In genomic region chr1:193450201-193450600, GRCm38 (mm10) we compare ENCODE assay signal across 10 mouse cellular contexts.
A peak's percentile ranks its signal among the peaks of the same experiment; 100 is the strongest.
DNase-seq lines count a peak whose midpoint lies in the region; ATAC-seq and TF ChIP-seq lines count a peak whose summit lies in the region.
"Had no signal": no experiment of that assay in that cellular context is flagged by ENCODE, and none has a peak within 500 bp of the region (broad histone marks: within the 10 kb centered on the region; RNA-seq: fewer than 3 reads in every experiment).

No protein-coding gene starts in this region.

- no peaks in the 10 kb centered on the region for H3K36me3 ChIP-seq in intestine, embryonic 14.5 days (ENCODE audit: control insufficient read depth, insufficient read depth, low read length)
- no peaks in the 10 kb centered on the region for H3K36me3 ChIP-seq in intestine, postnatal 0 days (ENCODE audit: control insufficient read depth, insufficient read depth)
- no peaks in the 10 kb centered on the region for H3K36me3 ChIP-seq in forebrain, embryonic 16.5 days (ENCODE audit: control insufficient read depth, insufficient read depth)
- no peaks in the 10 kb centered on the region for H3K36me3 ChIP-seq in midbrain, embryonic 14.5 days (ENCODE audit: control insufficient read depth, insufficient read depth, low read length)
- H3K36me3 ChIP-seq: G1E had no signal

- H3K9me3 ChIP-seq in intestine, embryonic 14.5 days (ENCODE audit: control insufficient read depth, low read length) = no peaks in the 10 kb centered on the region
- H3K9me3 ChIP-seq in intestine, postnatal 0 days (ENCODE audit: control insufficient read depth) = no peaks in the 10 kb centered on the region
- no peaks in the 10 kb centered on the region for H3K9me3 ChIP-seq in forebrain, embryonic 16.5 days (ENCODE audit: control insufficient read depth, low read length)
- H3K9me3 ChIP-seq in midbrain, embryonic 14.5 days (ENCODE audit: control insufficient read depth, low read length) = no peaks in the 10 kb centered on the region
- H3K9me3 ChIP-seq: G1E had no signal

- no peak overlapping the region for H3K9ac ChIP-seq in intestine, embryonic 14.5 days (ENCODE audit: low read length)
- H3K9ac ChIP-seq in intestine, postnatal 0 days (ENCODE audit: low read depth, low read length) = no peak overlapping the region
- H3K9ac ChIP-seq in forebrain, embryonic 16.5 days (replicated peaks; ENCODE audit: low read depth, low read length) = no peak overlapping the region
- no peak overlapping the region for H3K9ac ChIP-seq in midbrain, embryonic 14.5 days (replicated peaks; ENCODE audit: low read length)

- no peaks in the 10 kb centered on the region for H3K27me3 ChIP-seq in intestine, embryonic 14.5 days (replicated peaks; ENCODE audit: control insufficient read depth, insufficient read depth, low read length)
- H3K27me3 ChIP-seq in intestine, postnatal 0 days (replicated peaks; ENCODE audit: control insufficient read depth, insufficient read depth, low read length) = no peaks in the 10 kb centered on the region
- H3K27me3 ChIP-seq in forebrain, embryonic 16.5 days (replicated peaks; ENCODE audit: control insufficient read depth, insufficient read depth, low read length) = no peaks in the 10 kb centered on the region
- no peaks in the 10 kb centered on the region for H3K27me3 ChIP-seq in midbrain, embryonic 14.5 days (ENCODE audit: control insufficient read depth, insufficient read depth, low read length)

- no peak overlapping the region for H3K4me2 ChIP-seq in intestine, embryonic 14.5 days (ENCODE audit: low read length)
- H3K4me2 ChIP-seq in intestine, postnatal 0 days (replicated peaks; ENCODE audit: low read depth) = no peak overlapping the region
- no peak overlapping the region for H3K4me2 ChIP-seq in forebrain, embryonic 16.5 days (ENCODE audit: low read length)
- no peak overlapping the region for H3K4me2 ChIP-seq in midbrain, embryonic 14.5 days (ENCODE audit: low read length)

- WGBS in intestine, embryonic 14.5 days = 63% methylated on average over 6 of the region's 6 CpGs
- WGBS in intestine, postnatal 0 days = 73% methylated on average over 6 of the region's 6 CpGs
- 57% methylated on average over 6 of the region's 6 CpGs for WGBS in forebrain, embryonic 16.5 days
- 67% methylated on average over 6 of the region's 6 CpGs for WGBS in midbrain, embryonic 14.5 days

- ATAC-seq in intestine, embryonic 14.5 days (replicated peaks; ENCODE audit: low FRiP score, low TSS enrichment, low read depth) = no peak
- ATAC-seq in intestine, postnatal 0 days = no peak
- peak; percentile 24; the same call in 1 of the 2 replicates for ATAC-seq in forebrain, embryonic 16.5 days
- no peak for ATAC-seq in midbrain, embryonic 14.5 days (ENCODE audit: low FRiP score, low TSS enrichment)
- ATAC-seq: inflammation-experienced regulatory T-cells, adult 6 months had no signal

- peaks cover 12% of the 10 kb centered on the region; the same call in 1 of the 2 replicates for H3K4me1 ChIP-seq in intestine, embryonic 14.5 days (replicated peaks; ENCODE audit: control insufficient read depth, insufficient read depth, low read length)
- H3K4me1 ChIP-seq in intestine, postnatal 0 days (replicated peaks; ENCODE audit: control insufficient read depth, insufficient read depth, low read length) = 0 out of 2 replicates have a peak, but pooled peaks cover 3% of the 10 kb centered on the region
- H3K4me1 ChIP-seq in forebrain, embryonic 16.5 days (replicated peaks; ENCODE audit: control insufficient read depth, insufficient read depth, low read length) = peaks cover 13% of the 10 kb centered on the region
- peaks cover 21% of the 10 kb centered on the region for H3K4me1 ChIP-seq in midbrain, embryonic 14.5 days (ENCODE audit: control insufficient read depth, insufficient read depth, low read length)

- TF ChIP-seq CTCF in intestine, postnatal 0 days (IDR thresholded peaks at IDR 0.05; ENCODE audit: low read depth) = no peak

- no peak overlapping the region for H3K4me3 ChIP-seq in intestine, embryonic 14.5 days (ENCODE audit: low read depth, low read length)
- no peak overlapping the region for H3K4me3 ChIP-seq in intestine, postnatal 0 days (ENCODE audit: low read depth, low read length)
- H3K4me3 ChIP-seq in forebrain, embryonic 16.5 days (replicated peaks; ENCODE audit: low read length) = no peak overlapping the region
- H3K4me3 ChIP-seq in midbrain, embryonic 14.5 days (replicated peaks; ENCODE audit: low read depth, low read length) = no peak overlapping the region

- peak overlapping the region; percentile 35; the same call in 1 of the 2 replicates for H3K27ac ChIP-seq in intestine, embryonic 14.5 days (ENCODE audit: low read depth)
- no peak overlapping the region for H3K27ac ChIP-seq in intestine, postnatal 0 days (ENCODE audit: low read depth, low read length)
- H3K27ac ChIP-seq in forebrain, embryonic 16.5 days (ENCODE audit: low read length) = peak overlapping the region; percentile 81; the same call in 1 of the 2 replicates
- no peak overlapping the region; the same call in 1 of the 2 replicates for H3K27ac ChIP-seq in midbrain, embryonic 14.5 days (replicated peaks; ENCODE audit: low read depth, low read length)

- no peak for DNase-seq in intestine, embryonic 14.5 days (ENCODE audit: low spot score)
- peak; percentile 18 for DNase-seq in embryo, embryonic 11 days
- peak; percentile 47 for DNase-seq in midbrain, embryonic 14.5 days
- no peak for DNase-seq in right cerebral cortex, adult 18-20 months
- no peak for DNase-seq in urinary bladder, postnatal 36 days (ENCODE audit: low spot score in 2 of 2)
- no peak for DNase-seq in right cerebral cortex, postnatal 14 days

Comparison
In these comparisons a context has a peak if more than half of its experiments do, and no peak if none do; other contexts are left out.
1. H3K27ac ChIP-seq: peak in intestine, embryonic 14.5 days (single experiment) and forebrain, embryonic 16.5 days (single experiment); none in intestine, postnatal 0 days (single experiment) and midbrain, embryonic 14.5 days (single experiment).
2. DNase-seq: peak in embryo, embryonic 11 days (single experiment) and midbrain, embryonic 14.5 days (single experiment); none in intestine, embryonic 14.5 days (single experiment), right cerebral cortex, adult 18-20 months (single experiment), urinary bladder, postnatal 36 days (0 of 2) and right cerebral cortex, postnatal 14 days (single experiment).